Mouse (Mus musculus): Measurements from ENCODE around the gene Msmp. TPM values are rescaled to one million over a fixed set of nuclear protein-coding genes. Genes with fewer than 3 reads are reported as not detected.
"Not testable (repeated sequence)": the region's sequence is repeated elsewhere in the genome, so short reads cannot be mapped to it uniquely, and the experiment has no call there.

Msmp gene
- total RNA-seq, 1 experiment = 0.49 TPM

- TF ChIP-seq ZNF384 (IDR thresholded peaks at IDR 0.05; ENCODE audit: low read depth, low read length) = no peak
- TF ChIP-seq ZC3H11A (IDR thresholded peaks at IDR 0.05; ENCODE audit: borderline replicate concordance, low read depth, low read length) = no peak
- TF ChIP-seq CHD2 (IDR thresholded peaks at IDR 0.05; ENCODE audit: low read depth, low read length) = no peak
- TF ChIP-seq MAFK (IDR thresholded peaks at IDR 0.05; ENCODE audit: insufficient read depth, low read depth, low read length) = no peak
- TF ChIP-seq HCFC1 (IDR thresholded peaks at IDR 0.05; ENCODE audit: borderline replicate concordance, insufficient read depth, low read length) = no peak
- no peak for DNase-seq (ENCODE audit: low read depth, low spot score)
- in situ Hi-C loops (cut with MboI; ENCODE audit: low sequenced_read_pairs in 2 of 2, unreplicated experiment in 2 of 2) = no loop called here
- no peak overlapping the region for H3K4me3 ChIP-seq (ENCODE audit: insufficient read depth in 1 of 2, low read depth in 1 of 2, low read length in 2 of 2, poor library complexity in 1 of 2, severe bottlenecking in 1 of 2)
- H3K9me3 ChIP-seq (ENCODE audit: control insufficient read depth, insufficient read depth, low read depth, low read length) = no peaks in the 10 kb centered on the region
- H3K27ac ChIP-seq (ENCODE audit: insufficient read depth, low read depth, low read length, poor library complexity, severe bottlenecking) = no peak overlapping the region
- H3K9ac ChIP-seq (ENCODE audit: insufficient read depth, low read depth, low read length, poor library complexity, severe bottlenecking) = no peak overlapping the region
- peaks cover 24 to 30% of the 10 kb centered on the region in 2 experiments for H3K4me1 ChIP-seq (ENCODE audit: control insufficient read depth in 2 of 2, insufficient read depth in 2 of 2, low read length in 2 of 2, poor library complexity in 1 of 2)
- peaks cover 45% of the 10 kb centered on the region for H3K36me3 ChIP-seq (ENCODE audit: control insufficient read depth, insufficient read depth, low read length, poor library complexity, severe bottlenecking)
These were observed 28.4 kb downstream of the Msmp start for GRCm38 (mm10) chr4:43555926-43556325.

- in situ Hi-C loops (cut with MboI; ENCODE audit: low sequenced_read_pairs in 2 of 2, unreplicated experiment in 2 of 2) = no loop called here
- Histone ChIP-seq H3K9ac (ENCODE audit: insufficient read depth, low read depth, low read length, poor library complexity, severe bottlenecking) (no peak overlapping the region), H3K36me3 (ENCODE audit: control insufficient read depth, insufficient read depth, low read length, poor library complexity, severe bottlenecking) (peaks cover 64% of the 10 kb centered on the region), H3K4me1 (ENCODE audit: control insufficient read depth in 2 of 2, insufficient read depth in 2 of 2, low read length in 2 of 2, poor library complexity in 1 of 2) (peaks cover 16 to 20% of the 10 kb centered on the region in 2 experiments), H3K27ac (ENCODE audit: insufficient read depth, low read depth, low read length, poor library complexity, severe bottlenecking) (no peak overlapping the region), H3K9me3 (ENCODE audit: control insufficient read depth, insufficient read depth, low read depth, low read length) (no peaks in the 10 kb centered on the region), H3K4me3 (ENCODE audit: insufficient read depth in 1 of 2, low read depth in 1 of 2, low read length in 2 of 2, poor library complexity in 1 of 2, severe bottlenecking in 1 of 2) (no peak overlapping the region)
- DNase-seq (ENCODE audit: low read depth, low spot score) = no peak
- no peak for TF ChIP-seq HCFC1 (IDR thresholded peaks at IDR 0.05; ENCODE audit: borderline replicate concordance, insufficient read depth, low read length)
- TF ChIP-seq CHD2 (IDR thresholded peaks at IDR 0.05; ENCODE audit: low read depth, low read length) = no peak
- no peak for TF ChIP-seq MAFK (IDR thresholded peaks at IDR 0.05; ENCODE audit: insufficient read depth, low read depth, low read length)
- TF ChIP-seq ZC3H11A (IDR thresholded peaks at IDR 0.05; ENCODE audit: borderline replicate concordance, low read depth, low read length) = no peak
- no peak for TF ChIP-seq ZNF384 (IDR thresholded peaks at IDR 0.05; ENCODE audit: low read depth, low read length)
These were observed 30.4 kb downstream of the Msmp start for GRCm38 (mm10) chr4:43553891-43554290.

DNA sequence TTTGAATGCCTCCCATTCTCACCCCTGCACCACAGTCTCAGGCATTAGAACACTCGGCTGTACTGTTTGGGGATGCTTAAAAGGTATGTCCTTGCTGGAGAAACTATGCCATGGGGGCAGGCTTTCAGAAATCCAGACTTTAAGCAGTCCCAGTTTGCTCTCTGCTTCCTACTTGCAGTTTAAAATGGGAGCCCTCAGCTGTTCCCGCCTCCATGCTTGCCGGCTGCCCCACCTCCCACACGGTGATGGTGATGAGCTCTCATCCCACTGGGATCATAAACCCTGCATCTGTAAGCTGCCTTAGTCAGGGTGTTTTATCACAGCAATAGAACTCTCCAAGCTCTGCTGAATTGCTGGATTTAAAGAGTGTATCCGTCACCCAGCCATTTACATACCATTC lies 31.9 kb downstream of the Msmp start:
- no peak for TF ChIP-seq ZC3H11A (IDR thresholded peaks at IDR 0.05; ENCODE audit: borderline replicate concordance, low read depth, low read length)
- TF ChIP-seq CHD2 (IDR thresholded peaks at IDR 0.05; ENCODE audit: low read depth, low read length) = no peak
- no peak for TF ChIP-seq MAFK (IDR thresholded peaks at IDR 0.05; ENCODE audit: insufficient read depth, low read depth, low read length)
- no peak for TF ChIP-seq ZNF384 (IDR thresholded peaks at IDR 0.05; ENCODE audit: low read depth, low read length)
- no peak for TF ChIP-seq HCFC1 (IDR thresholded peaks at IDR 0.05; ENCODE audit: borderline replicate concordance, insufficient read depth, low read length)
- no peak overlapping the region for H3K27ac ChIP-seq (ENCODE audit: insufficient read depth, low read depth, low read length, poor library complexity, severe bottlenecking)
- no peak overlapping the region for H3K9ac ChIP-seq (ENCODE audit: insufficient read depth, low read depth, low read length, poor library complexity, severe bottlenecking)
- no peak overlapping the region for H3K4me3 ChIP-seq (ENCODE audit: insufficient read depth in 1 of 2, low read depth in 1 of 2, low read length in 2 of 2, poor library complexity in 1 of 2, severe bottlenecking in 1 of 2)
- no peak for DNase-seq (ENCODE audit: low read depth, low spot score)
- peaks cover 77% of the 10 kb centered on the region for H3K36me3 ChIP-seq (ENCODE audit: control insufficient read depth, insufficient read depth, low read length, poor library complexity, severe bottlenecking)
- in situ Hi-C loops (cut with MboI; ENCODE audit: low sequenced_read_pairs in 2 of 2, unreplicated experiment in 2 of 2) = no loop called here
- no peaks in the 10 kb centered on the region for H3K9me3 ChIP-seq (ENCODE audit: control insufficient read depth, insufficient read depth, low read depth, low read length)
- peaks cover 7 to 11% of the 10 kb centered on the region in 2 experiments for H3K4me1 ChIP-seq (ENCODE audit: control insufficient read depth in 2 of 2, insufficient read depth in 2 of 2, low read length in 2 of 2, poor library complexity in 1 of 2)

- in situ Hi-C loops (cut with MboI; ENCODE audit: low sequenced_read_pairs in 2 of 2, unreplicated experiment in 2 of 2); H3K27ac ChIP-seq (ENCODE audit: insufficient read depth, low read depth, low read length, poor library complexity, severe bottlenecking); H3K9ac ChIP-seq (ENCODE audit: insufficient read depth, low read depth, low read length, poor library complexity, severe bottlenecking); H3K9me3 ChIP-seq (ENCODE audit: control insufficient read depth, insufficient read depth, low read depth, low read length); H3K4me3 ChIP-seq (ENCODE audit: insufficient read depth in 1 of 2, low read depth in 1 of 2, low read length in 2 of 2, poor library complexity in 1 of 2, severe bottlenecking in 1 of 2); DNase-seq (ENCODE audit: low read depth, low spot score); H3K4me1 ChIP-seq (ENCODE audit: control insufficient read depth in 2 of 2, insufficient read depth in 2 of 2, low read length in 2 of 2, poor library complexity in 1 of 2): not testable (repeated sequence)
- H3K36me3 ChIP-seq (ENCODE audit: control insufficient read depth, insufficient read depth, low read length, poor library complexity, severe bottlenecking) = peaks cover 83% of the 10 kb centered on the region
These were observed 32.4 kb downstream of the Msmp start for GRCm38 (mm10) chr4:43551854-43552253.

DNA sequence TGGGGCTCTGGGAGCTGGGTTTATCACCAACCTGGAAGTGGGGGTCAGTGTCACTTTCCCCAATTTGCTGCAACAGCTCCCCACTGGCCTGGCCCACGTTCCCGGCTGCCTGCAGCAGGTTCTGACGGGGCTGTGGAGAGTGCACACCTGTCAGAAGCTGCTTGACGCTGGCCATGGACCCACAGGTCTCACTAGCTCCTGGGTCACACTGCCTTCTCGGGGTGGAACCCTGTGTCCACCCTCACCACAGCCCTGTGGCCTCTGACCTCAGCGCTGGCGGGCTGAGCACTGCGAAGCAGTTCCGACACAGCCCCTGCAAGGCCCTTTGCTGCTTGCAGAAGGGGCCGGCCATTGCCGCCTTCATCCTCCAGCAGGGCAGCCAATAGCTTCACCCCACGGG lies 35.2 kb downstream of the Msmp start:
- in situ Hi-C loops (cut with MboI; ENCODE audit: low sequenced_read_pairs in 2 of 2, unreplicated experiment in 2 of 2) = no loop called here
- TF ChIP-seq HCFC1 (IDR thresholded peaks at IDR 0.05; ENCODE audit: borderline replicate concordance, insufficient read depth, low read length) (no peak), CHD2 (IDR thresholded peaks at IDR 0.05; ENCODE audit: low read depth, low read length) (no peak), ZNF384 (IDR thresholded peaks at IDR 0.05; ENCODE audit: low read depth, low read length) (no peak), ZC3H11A (IDR thresholded peaks at IDR 0.05; ENCODE audit: borderline replicate concordance, low read depth, low read length) (no peak), MAFK (IDR thresholded peaks at IDR 0.05; ENCODE audit: insufficient read depth, low read depth, low read length) (no peak)
- H3K4me1 ChIP-seq (ENCODE audit: control insufficient read depth in 2 of 2, insufficient read depth in 2 of 2, low read length in 2 of 2, poor library complexity in 1 of 2) = no peaks in the 10 kb centered on the region
- H3K9ac ChIP-seq (ENCODE audit: insufficient read depth, low read depth, low read length, poor library complexity, severe bottlenecking) = no peak overlapping the region
- DNase-seq (ENCODE audit: low read depth, low spot score) = no peak
- H3K4me3 ChIP-seq (ENCODE audit: insufficient read depth in 1 of 2, low read depth in 1 of 2, low read length in 2 of 2, poor library complexity in 1 of 2, severe bottlenecking in 1 of 2) = no peak overlapping the region
- H3K36me3 ChIP-seq (ENCODE audit: control insufficient read depth, insufficient read depth, low read length, poor library complexity, severe bottlenecking) = peaks cover 88% of the 10 kb centered on the region
- H3K27ac ChIP-seq (ENCODE audit: insufficient read depth, low read depth, low read length, poor library complexity, severe bottlenecking) = no peak overlapping the region
- H3K9me3 ChIP-seq (ENCODE audit: control insufficient read depth, insufficient read depth, low read depth, low read length) = 0 out of 2 replicates have a peak, but pooled peaks cover 3% of the 10 kb centered on the region

Data from ES-E14 (cell line).